ENCODE assay signal across 22 mouse cellular contexts in genomic region chr4:106063851-106064382, GRCm38 (mm10).
DNase-seq lines count a peak whose midpoint lies in the region; ATAC-seq and TF ChIP-seq lines count a peak whose summit lies in the region.
"Had no signal": no experiment of that assay in that cellular context is flagged by ENCODE, and none has a peak within 500 bp of the region (broad histone marks: within the 10 kb centered on the region; RNA-seq: fewer than 3 reads in every experiment).

No protein-coding gene starts in this region.

- no peak overlapping the region for H3K9ac ChIP-seq in embryonic facial prominence, embryonic 13.5 days
- no peak overlapping the region for H3K9ac ChIP-seq in CH12.LX (ENCODE audit: insufficient read depth, low read depth)
- H3K9ac ChIP-seq in limb, embryonic 12.5 days (replicated peaks): no peak overlapping the region
- H3K9ac ChIP-seq in stomach, postnatal 0 days (ENCODE audit: low read length): no peak overlapping the region
- H3K9ac ChIP-seq: hindbrain, embryonic 12.5 days had no signal

- no peak for TF ChIP-seq POLR2A in CH12.LX (IDR thresholded peaks at IDR 0.05; ENCODE audit: low read depth, low read length)

- TF ChIP-seq EP300 in CH12.LX (IDR thresholded peaks at IDR 0.05; ENCODE audit: low read length): no peak
- TF ChIP-seq EP300 in stomach, postnatal 0 days (optimal IDR thresholded peaks at IDR 0.05): no peak

- H3K36me3 ChIP-seq in embryonic facial prominence, embryonic 13.5 days: no peaks in the 10 kb centered on the region
- no peaks in the 10 kb centered on the region for H3K36me3 ChIP-seq in embryonic facial prominence, embryonic 10.5 days (replicated peaks)
- no peaks in the 10 kb centered on the region for H3K36me3 ChIP-seq in CH12.LX (replicated peaks in 1 of 2; ENCODE audit: control insufficient read depth in 1 of 2, insufficient read depth in 1 of 2, low read length in 1 of 2)
- no peaks in the 10 kb centered on the region for H3K36me3 ChIP-seq in limb, embryonic 12.5 days
- no peaks in the 10 kb centered on the region for H3K36me3 ChIP-seq in stomach, postnatal 0 days (ENCODE audit: control insufficient read depth, insufficient read depth, low read length)
- H3K36me3 ChIP-seq: heart, embryonic 10.5 days; hindbrain, embryonic 12.5 days had no signal

- H3K9me3 ChIP-seq in embryonic facial prominence, embryonic 13.5 days: no peaks in the 10 kb centered on the region
- H3K9me3 ChIP-seq in embryonic facial prominence, embryonic 10.5 days: no peaks in the 10 kb centered on the region
- no peaks in the 10 kb centered on the region for H3K9me3 ChIP-seq in CH12.LX (replicated peaks; ENCODE audit: low read length)
- no peaks in the 10 kb centered on the region for H3K9me3 ChIP-seq in limb, embryonic 12.5 days
- no peaks in the 10 kb centered on the region for H3K9me3 ChIP-seq in stomach, postnatal 0 days (ENCODE audit: control insufficient read depth, low read length)
- H3K9me3 ChIP-seq: heart, embryonic 10.5 days; hindbrain, embryonic 12.5 days had no signal

- H3K4me3 ChIP-seq in embryonic facial prominence, embryonic 13.5 days: no peak overlapping the region
- H3K4me3 ChIP-seq in embryonic facial prominence, embryonic 10.5 days: no peak overlapping the region
- H3K4me3 ChIP-seq in CH12.LX (replicated peaks in 1 of 3; ENCODE audit: low read depth in 2 of 3, low read length in 2 of 3, poor library complexity in 1 of 3): no peak overlapping the region
- no peak overlapping the region for H3K4me3 ChIP-seq in limb, embryonic 12.5 days (replicated peaks)
- H3K4me3 ChIP-seq in stomach, postnatal 0 days (ENCODE audit: low read depth, low read length): no peak overlapping the region
- H3K4me3 ChIP-seq: gastrocnemius, adult 2 months; heart, embryonic 10.5 days; hindbrain, embryonic 12.5 days had no signal

- no peak for ATAC-seq in embryonic facial prominence, embryonic 13.5 days (ENCODE audit: insufficient number of reproducible peaks, insufficient read depth, low FRiP score, low TSS enrichment, low read depth)
- ATAC-seq in limb, embryonic 12.5 days (ENCODE audit: insufficient number of reproducible peaks, insufficient read depth, low FRiP score, low TSS enrichment, low read depth): peak; percentile 71; the same call in 1 of the 2 replicates
- ATAC-seq in stomach, postnatal 0 days (ENCODE audit: low FRiP score, low TSS enrichment): no peak
- ATAC-seq: CD4-positive, CD25-positive, alpha-beta regulatory T cell, adult 4 months; forebrain, embryonic 14.5 days; hindbrain, embryonic 16.5 days; inflammation-experienced regulatory T-cells, adult 6 months had no signal

- H3K4me2 ChIP-seq in embryonic facial prominence, embryonic 13.5 days: no peak overlapping the region
- no peak overlapping the region for H3K4me2 ChIP-seq in CH12.LX (ENCODE audit: insufficient read depth, low read depth, poor library complexity, severe bottlenecking)
- no peak overlapping the region for H3K4me2 ChIP-seq in limb, embryonic 12.5 days
- no peak overlapping the region for H3K4me2 ChIP-seq in stomach, postnatal 0 days (replicated peaks; ENCODE audit: low read depth)
- H3K4me2 ChIP-seq: hindbrain, embryonic 12.5 days had no signal

- 31% methylated on average over 6 of the region's 6 CpGs for WGBS in embryonic facial prominence, embryonic 13.5 days
- WGBS in embryonic facial prominence, embryonic 10.5 days: 77% methylated on average over 6 of the region's 6 CpGs
- WGBS in limb, embryonic 12.5 days: 23% methylated on average over 6 of the region's 6 CpGs
- 32% methylated on average over 6 of the region's 6 CpGs for WGBS in stomach, postnatal 0 days

- H3K27ac ChIP-seq in embryonic facial prominence, embryonic 13.5 days: peak overlapping the region; percentile 29; the same call in 1 of the 2 replicates
- no peak overlapping the region; the same call in 1 of the 2 replicates for H3K27ac ChIP-seq in embryonic facial prominence, embryonic 10.5 days (replicated peaks)
- no peak overlapping the region for H3K27ac ChIP-seq in CH12.LX (ENCODE audit: insufficient read depth, low read depth)
- peak overlapping the region; percentile 62 for H3K27ac ChIP-seq in limb, embryonic 12.5 days
- no peak overlapping the region for H3K27ac ChIP-seq in stomach, postnatal 0 days (replicated peaks)
- H3K27ac ChIP-seq: gastrocnemius, adult 2 months; heart, embryonic 10.5 days; hindbrain, embryonic 12.5 days had no signal

- no peak for TF ChIP-seq RAD21 in CH12.LX (IDR thresholded peaks at IDR 0.05; ENCODE audit: low read depth, low read length)

- no peak for TF ChIP-seq CTCF in CH12.LX (conservative IDR thresholded peaks at IDR 0.05 in 1 of 2, IDR thresholded peaks at IDR 0.05 in 1 of 2; ENCODE audit: low read depth in 2 of 2, low read length in 2 of 2)
- TF ChIP-seq CTCF in stomach, postnatal 0 days (IDR thresholded peaks at IDR 0.05; ENCODE audit: low read depth): 0 out of 2 replicates have a peak, but pooled peaks have one; percentile 2

- no peak for DNase-seq in embryonic facial prominence, embryonic 10.5 days (ENCODE audit: low spot score)
- DNase-seq in CH12.LX (ENCODE audit: extremely low read depth): peak; percentile 4
- no peak for DNase-seq in stomach, postnatal 0 days (ENCODE audit: low spot score)
- no peak for DNase-seq in heart, adult 18-20 months
- no peak for DNase-seq in heart, adult 11 months
- DNase-seq: adrenal gland, postnatal 25 days; B cell, adult 2 months; cerebellum, adult 18-20 months; cerebellum, adult 9-11 months; cerebellum, postnatal 36 days; gastrocnemius, adult 2 months; gastrocnemius, postnatal 25 days; heart, postnatal 10 days; heart, postnatal 4 days had no signal

- in situ Hi-C loops in CH12.LX (cut with MboI; ENCODE audit: low pct_ligation_motif_present, low pct_unique_long_range_greater_than_20kb, low sequenced_read_pairs): no loop called here

- no peaks in the 10 kb centered on the region for H3K27me3 ChIP-seq in embryonic facial prominence, embryonic 13.5 days
- H3K27me3 ChIP-seq in embryonic facial prominence, embryonic 10.5 days (replicated peaks; ENCODE audit: low read depth, poor library complexity, severe bottlenecking): 0 out of 2 replicates have a peak, but pooled peaks cover 5% of the 10 kb centered on the region
- H3K27me3 ChIP-seq in CH12.LX (replicated peaks): peaks cover 68% of the 10 kb centered on the region
- H3K27me3 ChIP-seq in limb, embryonic 12.5 days: no peaks in the 10 kb centered on the region; the same call in 1 of the 2 replicates
- no peaks in the 10 kb centered on the region for H3K27me3 ChIP-seq in stomach, postnatal 0 days (ENCODE audit: control insufficient read depth, insufficient read depth, low read length)
- H3K27me3 ChIP-seq: hindbrain, embryonic 12.5 days had no signal

- H3K79me2 ChIP-seq in CH12.LX (replicated peaks; ENCODE audit: control insufficient read depth, extremely low read depth, insufficient read depth, poor library complexity, severe bottlenecking): no peaks in the 10 kb centered on the region

- peaks cover 45% of the 10 kb centered on the region for H3K4me1 ChIP-seq in embryonic facial prominence, embryonic 13.5 days
- peaks cover 5% of the 10 kb centered on the region; the same call in 1 of the 2 replicates for H3K4me1 ChIP-seq in embryonic facial prominence, embryonic 10.5 days
- H3K4me1 ChIP-seq in CH12.LX (ENCODE audit: control insufficient read depth in 1 of 2, insufficient read depth in 2 of 2): no peaks in the 10 kb centered on the region
- peaks cover 43% of the 10 kb centered on the region for H3K4me1 ChIP-seq in limb, embryonic 12.5 days (replicated peaks)
- no peaks in the 10 kb centered on the region for H3K4me1 ChIP-seq in stomach, postnatal 0 days (replicated peaks; ENCODE audit: control insufficient read depth, insufficient read depth)

- dilution Hi-C loops in CH12.LX (cut with MboI; ENCODE audit: extremely low pct_ligation_motif_present, extremely low pct_unique_long_range_greater_than_20kb, low sequenced_read_pairs): no loop called here

TF ChIP-seq in CH12.LX, 34 proteins besides CTCF, POLR2A, EP300 and RAD21:
- TF ChIP-seq NRF1 (IDR thresholded peaks at IDR 0.05; ENCODE audit: low read depth, low read length) (no peak), ETS1 (conservative IDR thresholded peaks at IDR 0.05; ENCODE audit: low read depth, low read length) (no peak), POLR2AphosphoS2 (IDR thresholded peaks at IDR 0.05; ENCODE audit: low read depth, low read length) (no peak), HCFC1 (IDR thresholded peaks at IDR 0.05; ENCODE audit: low read depth, low read length) (no peak), ZNF384 (IDR thresholded peaks at IDR 0.05; ENCODE audit: low read depth, low read length) (no peak), MAFK (IDR thresholded peaks at IDR 0.05; ENCODE audit: insufficient replicate concordance, low read length) (no peak), KAT2A (IDR thresholded peaks at IDR 0.05; ENCODE audit: insufficient replicate concordance, low read length) (no peak), ZKSCAN1 (IDR thresholded peaks at IDR 0.05; ENCODE audit: borderline replicate concordance, low read depth, low read length) (no peak), BHLHE40 (IDR thresholded peaks at IDR 0.05; ENCODE audit: low read depth, low read length) (no peak), CHD2 (IDR thresholded peaks at IDR 0.05; ENCODE audit: low read length) (no peak), ZMIZ1 (IDR thresholded peaks at IDR 0.05; ENCODE audit: low read depth, low read length) (no peak), CHD1 (IDR thresholded peaks at IDR 0.05; ENCODE audit: low read depth, low read length) (no peak)

Comparison
In these comparisons a context has a peak if more than half of its experiments do, and no peak if none do; other contexts are left out.
1. H3K27ac ChIP-seq: peak in embryonic facial prominence, embryonic 13.5 days (single experiment) and limb, embryonic 12.5 days (single experiment); none in embryonic facial prominence, embryonic 10.5 days (single experiment), CH12.LX (single experiment) and stomach, postnatal 0 days (single experiment).